27 mouse cellular contexts compared by ENCODE assay signal in the genomic region with DNA sequence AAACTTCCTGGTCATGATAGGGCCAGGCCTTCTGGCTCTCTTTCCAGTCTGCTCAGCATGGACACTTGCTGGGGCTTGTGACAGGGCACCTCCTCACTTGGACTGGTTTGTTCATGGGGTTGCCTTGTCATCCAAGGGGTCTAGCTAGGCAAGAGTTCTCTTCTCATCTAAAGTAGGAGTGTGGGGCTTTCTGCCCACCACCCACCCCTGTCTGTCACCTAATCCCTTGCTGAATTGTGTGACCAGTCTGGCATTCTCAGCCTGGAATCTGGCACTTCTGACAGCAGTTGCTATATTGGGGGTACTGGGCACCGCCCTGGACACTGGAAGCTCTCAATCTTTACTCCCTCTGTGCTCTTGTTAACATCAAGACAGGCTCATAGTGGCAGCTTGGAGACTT. TPM values are rescaled to one million over a fixed set of nuclear protein-coding genes. Genes with fewer than 3 reads are reported as not detected.
A peak's percentile ranks its signal among the peaks of the same experiment; 100 is the strongest.
DNase-seq lines count a peak whose midpoint lies in the region; ATAC-seq lines count a peak whose summit lies in the region.
"Had no signal": no experiment of that assay in that cellular context is flagged by ENCODE, and none has a peak within 500 bp of the region (broad histone marks: within the 10 kb centered on the region; RNA-seq: fewer than 3 reads in every experiment).

No protein-coding gene starts in this region.

- intact Hi-C loops in heart, postnatal 36 days (cut with DNase I): loop anchor here (5.0 kb wide), 1 partner anchor 142 kb away; the partner anchor contains the start of gene Mybpc3

- H3K4me1 ChIP-seq in lung, embryonic 15.5 days: peaks cover 46% of the 10 kb centered on the region
- peaks cover 53% of the 10 kb centered on the region for H3K4me1 ChIP-seq in heart, embryonic 15.5 days (replicated peaks)

- no peak overlapping the region for H3K4me2 ChIP-seq in lung, embryonic 15.5 days
- H3K4me2 ChIP-seq in heart, embryonic 15.5 days: peak overlapping the region; percentile 37
- H3K4me2 ChIP-seq: liver, embryonic 11.5 days had no signal

- no peak overlapping the region for H3K4me3 ChIP-seq in lung, embryonic 15.5 days
- H3K4me3 ChIP-seq in heart, embryonic 15.5 days: no peak overlapping the region
- H3K4me3 ChIP-seq: embryonic facial prominence, embryonic 10.5 days; hindbrain, embryonic 15.5 days; neural tube, embryonic 13.5 days had no signal

- peaks cover 20% of the 10 kb centered on the region for H3K27me3 ChIP-seq in lung, embryonic 15.5 days
- H3K27me3 ChIP-seq in heart, embryonic 15.5 days: peaks cover 3% of the 10 kb centered on the region; the same call in 1 of the 2 replicates

- WGBS in lung, embryonic 15.5 days: 80% methylated on average over 1 of the region's 1 CpGs
- 55% methylated on average over 1 of the region's 1 CpGs for WGBS in heart, embryonic 15.5 days

- H3K36me3 ChIP-seq in lung, embryonic 15.5 days: peaks cover 28% of the 10 kb centered on the region
- peaks cover 30% of the 10 kb centered on the region; the same call in 1 of the 2 replicates for H3K36me3 ChIP-seq in heart, embryonic 15.5 days
- H3K36me3 ChIP-seq: G1E; hindbrain, embryonic 15.5 days; neural tube, embryonic 13.5 days had no signal

- H3K27ac ChIP-seq in lung, embryonic 15.5 days: peak overlapping the region; percentile 88; the same call in 1 of the 2 replicates
- H3K27ac ChIP-seq in heart, embryonic 15.5 days: peak overlapping the region; percentile 61
- H3K27ac ChIP-seq: embryonic facial prominence, embryonic 10.5 days; hindbrain, embryonic 15.5 days; neural tube, embryonic 13.5 days had no signal

- no peak for ATAC-seq in lung, embryonic 15.5 days (ENCODE audit: borderline replicate concordance, extremely low read depth, low FRiP score, low TSS enrichment)
- ATAC-seq in heart, embryonic 15.5 days (replicated peaks; ENCODE audit: insufficient number of reproducible peaks, insufficient read depth, low FRiP score, low read depth): no peak
- ATAC-seq: activated CD4-positive, CD25-positive, alpha-beta regulatory T cell, adult 4 months; forebrain, embryonic 16.5 days had no signal

- DNase-seq in heart, adult 18-20 months: peak; percentile 54 to 59
- no peak for DNase-seq in heart, postnatal 36 days
- DNase-seq in lung, postnatal 36 days: no peak
- no peak for DNase-seq in Muller cell, postnatal 12 days (ENCODE audit: inconsistent ontology term)
- DNase-seq in frontal cortex, postnatal 36 days (ENCODE audit: low spot score in 2 of 2): no peak
- DNase-seq: adrenal gland, adult 8-10 months; B cell, adult 2 months; cerebellum, adult 11-12 months; cerebellum, postnatal 10 days; kidney, adult 9 months; kidney, postnatal 14 days; left cerebral cortex, postnatal 4 days; lung, adult 18-20 months; lung, postnatal 14 days; midbrain, embryonic 14.5 days; retina, postnatal 1 day; thymus, postnatal 25 days had no signal

- no peak overlapping the region for H3K9ac ChIP-seq in lung, embryonic 15.5 days
- H3K9ac ChIP-seq in heart, embryonic 15.5 days: 0 out of 2 replicates have a peak overlapping the region, but pooled peaks have one; percentile 19
- H3K9ac ChIP-seq: hindbrain, embryonic 15.5 days; neural tube, embryonic 13.5 days had no signal

- no peaks in the 10 kb centered on the region for H3K9me3 ChIP-seq in lung, embryonic 15.5 days
- no peaks in the 10 kb centered on the region for H3K9me3 ChIP-seq in heart, embryonic 15.5 days (replicated peaks)
- H3K9me3 ChIP-seq: embryonic facial prominence, embryonic 10.5 days; G1E; hindbrain, embryonic 15.5 days; neural tube, embryonic 13.5 days had no signal

RNA-seq across cellular contexts. Expression of gene Pacsin3, which starts 3.7 kb away (rescaled TPM):
- total RNA-seq in heart, adult 18-20 months (2021): 100 to 1,000 TPM; 137 to 170 TPM
- total RNA-seq in heart, postnatal 36 days (2021): 100 to 1,000 TPM; 150 to 151 TPM
- 51.7 and 54.2 TPM in 2 replicates for polyA plus RNA-seq in lung, embryonic 15.5 days (2015; fragmentation: Nextera tagmentation; extraction: Ambion mirVana)
- polyA plus RNA-seq in heart, embryonic 15.5 days (2015; fragmentation: Nextera tagmentation; extraction: Ambion mirVana): 47.6 and 52.8 TPM in 2 replicates

RNA-seq across cellular contexts. Expression of gene Arfgap2, which starts 5.3 kb away (rescaled TPM):
- total RNA-seq in heart, adult 18-20 months (2021): 10 to 100 TPM; 52.1 to 54.1 TPM
- 10 to 100 TPM; 57.1 to 60.9 TPM for total RNA-seq in heart, postnatal 36 days (2021)
- polyA plus RNA-seq in lung, embryonic 15.5 days (2015; fragmentation: Nextera tagmentation; extraction: Ambion mirVana): 89.5 and 93.0 TPM in 2 replicates
- polyA plus RNA-seq in heart, embryonic 15.5 days (2015; fragmentation: Nextera tagmentation; extraction: Ambion mirVana): 54.8 and 69.1 TPM in 2 replicates

RNA-seq across cellular contexts. Expression of gene Ddb2, which starts 22.7 kb away (rescaled TPM):
- total RNA-seq in heart, adult 18-20 months (2021): 1 to 10 TPM; 2.3 to 3.4 TPM
- 1 to 10 TPM; 3.0 to 3.9 TPM for total RNA-seq in heart, postnatal 36 days (2021)
- 19.7 and 20.4 TPM in 2 replicates for polyA plus RNA-seq in lung, embryonic 15.5 days (2015; fragmentation: Nextera tagmentation; extraction: Ambion mirVana)
- polyA plus RNA-seq in heart, embryonic 15.5 days (2015; fragmentation: Nextera tagmentation; extraction: Ambion mirVana): 8.4 and 11.3 TPM in 2 replicates

RNA-seq across cellular contexts. Expression of gene Acp2, which starts 56.8 kb away (rescaled TPM):
- 10 to 100 TPM; 15.1 to 20.2 TPM for total RNA-seq in heart, adult 18-20 months (2021)
- total RNA-seq in heart, postnatal 36 days (2021): 10 to 100 TPM; 18.0 to 19.5 TPM
- polyA plus RNA-seq in lung, embryonic 15.5 days (2015; fragmentation: Nextera tagmentation; extraction: Ambion mirVana): 27.6 and 30.6 TPM in 2 replicates
- 15.2 and 17.1 TPM in 2 replicates for polyA plus RNA-seq in heart, embryonic 15.5 days (2015; fragmentation: Nextera tagmentation; extraction: Ambion mirVana)

RNA-seq across cellular contexts. Expression of gene Nr1h3, which starts 56.9 kb away (rescaled TPM):
- 10 to 100 TPM; 18.1 to 26.5 TPM for total RNA-seq in heart, adult 18-20 months (2021)
- total RNA-seq in heart, postnatal 36 days (2021): 10 to 100 TPM; 17.3 TPM
- polyA plus RNA-seq in lung, embryonic 15.5 days (2015; fragmentation: Nextera tagmentation; extraction: Ambion mirVana): 20.9 and 22.8 TPM in 2 replicates
- polyA plus RNA-seq in heart, embryonic 15.5 days (2015; fragmentation: Nextera tagmentation; extraction: Ambion mirVana): 3.5 and 4.1 TPM in 2 replicates
- total RNA-seq: hematopoietic stem cell, adult 5-6 weeks had no signal

Comparison
In these comparisons a context has a peak if more than half of its experiments do, and no peak if none do; other contexts are left out.
1. DNase-seq: peak in heart, adult 18-20 months (2 of 2); none in heart, postnatal 36 days (0 of 2), lung, postnatal 36 days (single experiment), Muller cell, postnatal 12 days (single experiment) and frontal cortex, postnatal 36 days (0 of 2).